Mouse (Mus musculus): Measurements from ENCODE around the gene Krt20. TPM values are rescaled to one million over a fixed set of nuclear protein-coding genes. Genes with fewer than 3 reads are reported as not detected.

Gene Krt20
- polyA plus RNA-seq, 1 experiment = not detected

- no peak for TF ChIP-seq CEBPB (IDR thresholded peaks at IDR 0.05; ENCODE audit: insufficient read depth, poor library complexity, severe bottlenecking)
- TF ChIP-seq E2F4 (IDR thresholded peaks at IDR 0.05; ENCODE audit: insufficient read depth) = no peak
- no peaks in the 10 kb centered on the region for H3K79me2 ChIP-seq (ENCODE audit: control insufficient read depth, insufficient read depth)
- no peak overlapping the region for H3ac ChIP-seq (ENCODE audit: control insufficient read depth, insufficient read length)
- H3K27me3 ChIP-seq (ENCODE audit: control insufficient read depth, insufficient read depth, insufficient read length) = no peaks in the 10 kb centered on the region
- no peak overlapping the region for H3K4me2 ChIP-seq (ENCODE audit: low read depth)
- H3K36me3 ChIP-seq (ENCODE audit: control insufficient read depth, insufficient read depth) = no peaks in the 10 kb centered on the region
- H3K4me3 ChIP-seq = no peak overlapping the region
Measured at GRCm38 (mm10) chr11:99461736-99462135, 23.8 kb upstream of the Krt20 start.

GRCm38 (mm10) chr11:99458887-99459286, 20.9 kb upstream of the Krt20 start:
- Histone ChIP-seq H3K4me2 (ENCODE audit: low read depth) (no peak overlapping the region), H3K27me3 (ENCODE audit: control insufficient read depth, insufficient read depth, insufficient read length) (no peaks in the 10 kb centered on the region), H3K36me3 (ENCODE audit: control insufficient read depth, insufficient read depth) (no peaks in the 10 kb centered on the region), H3K4me3 (no peak overlapping the region), H3K79me2 (ENCODE audit: control insufficient read depth, insufficient read depth) (no peaks in the 10 kb centered on the region), H3ac (ENCODE audit: control insufficient read depth, insufficient read length) (no peak overlapping the region)
- TF ChIP-seq E2F4 (IDR thresholded peaks at IDR 0.05; ENCODE audit: insufficient read depth) (no peak), REST (IDR thresholded peaks at IDR 0.05; ENCODE audit: insufficient read depth, insufficient read length) (no peak), CEBPB (IDR thresholded peaks at IDR 0.05; ENCODE audit: insufficient read depth, poor library complexity, severe bottlenecking) (no peak)

GRCm38 (mm10) chr11:99454759-99455158, 16.8 kb upstream of the Krt20 start:
- TF ChIP-seq POLR2A (IDR thresholded peaks at IDR 0.05; ENCODE audit: insufficient read length, low read depth) (no peak), MAX (IDR thresholded peaks at IDR 0.05; ENCODE audit: low read depth) (no peak), TCF12 (IDR thresholded peaks at IDR 0.05; ENCODE audit: insufficient read depth, poor library complexity, severe bottlenecking) (no peak), POLR2AphosphoS2 (IDR thresholded peaks at IDR 0.05; ENCODE audit: insufficient read length, low read depth) (no peak), REST (IDR thresholded peaks at IDR 0.05; ENCODE audit: insufficient read depth, insufficient read length) (no peak), TCF3 (IDR thresholded peaks at IDR 0.05; ENCODE audit: insufficient read length, low read depth) (no peak), MYOD1 (IDR thresholded peaks at IDR 0.05; ENCODE audit: control insufficient read depth in 1 of 3, insufficient read length in 2 of 3, low read depth in 2 of 3) (no peak), USF1 (IDR thresholded peaks at IDR 0.05; ENCODE audit: low read depth) (no peak), SRF (IDR thresholded peaks at IDR 0.05; ENCODE audit: control insufficient read depth, insufficient read length, low read depth) (no peak), E2F4 (IDR thresholded peaks at IDR 0.05; ENCODE audit: insufficient read depth) (no peak), MYOG (IDR thresholded peaks at IDR 0.05; ENCODE audit: control insufficient read depth in 1 of 3, insufficient read depth in 1 of 3, insufficient read length in 2 of 3, low read depth in 2 of 3) (no peak), CEBPB (IDR thresholded peaks at IDR 0.05; ENCODE audit: insufficient read depth, poor library complexity, severe bottlenecking) (no peak)
- Histone ChIP-seq H3K4me2 (ENCODE audit: low read depth) (no peak overlapping the region), H3K79me2 (ENCODE audit: control insufficient read depth, insufficient read depth) (no peaks in the 10 kb centered on the region), H3K36me3 (ENCODE audit: control insufficient read depth, insufficient read depth) (no peaks in the 10 kb centered on the region), H3K27me3 (ENCODE audit: control insufficient read depth, insufficient read depth, insufficient read length) (peaks cover 6% of the 10 kb centered on the region), H3K4me3 (no peak overlapping the region), H3ac (ENCODE audit: control insufficient read depth, insufficient read length) (no peak overlapping the region)

GRCm38 (mm10) chr11:99454044-99454443, 16.1 kb upstream of the Krt20 start:
- Histone ChIP-seq H3K79me2 (ENCODE audit: control insufficient read depth, insufficient read depth) (no peaks in the 10 kb centered on the region), H3K4me2 (ENCODE audit: low read depth) (no peak overlapping the region)

GRCm38 (mm10) chr11:99448769-99449168, 10.8 kb upstream of the Krt20 start:
- H3K4me3 ChIP-seq = no peak overlapping the region
- no peak overlapping the region for H3ac ChIP-seq (ENCODE audit: control insufficient read depth, insufficient read length)
- H3K79me2 ChIP-seq (ENCODE audit: control insufficient read depth, insufficient read depth) = no peaks in the 10 kb centered on the region
- no peaks in the 10 kb centered on the region for H3K36me3 ChIP-seq (ENCODE audit: control insufficient read depth, insufficient read depth)
- no peak for TF ChIP-seq MYOG (IDR thresholded peaks at IDR 0.05; ENCODE audit: control insufficient read depth in 1 of 3, insufficient read depth in 1 of 3, insufficient read length in 2 of 3, low read depth in 2 of 3)
- peaks cover 19% of the 10 kb centered on the region for H3K27me3 ChIP-seq (ENCODE audit: control insufficient read depth, insufficient read depth, insufficient read length)
- H3K4me2 ChIP-seq (ENCODE audit: low read depth) = no peak overlapping the region

More at GRCm38 (mm10) chr11:99454044-99454443, 16.1 kb upstream of the Krt20 start:
- no peaks in the 10 kb centered on the region for H3K36me3 ChIP-seq (ENCODE audit: control insufficient read depth, insufficient read depth)
- no peak for TF ChIP-seq REST (IDR thresholded peaks at IDR 0.05; ENCODE audit: insufficient read depth, insufficient read length)
- no peak for TF ChIP-seq CEBPB (IDR thresholded peaks at IDR 0.05; ENCODE audit: insufficient read depth, poor library complexity, severe bottlenecking)
- no peak for TF ChIP-seq POLR2AphosphoS2 (IDR thresholded peaks at IDR 0.05; ENCODE audit: insufficient read length, low read depth)
- no peak for TF ChIP-seq TCF12 (IDR thresholded peaks at IDR 0.05; ENCODE audit: insufficient read depth, poor library complexity, severe bottlenecking)
- TF ChIP-seq USF1 (IDR thresholded peaks at IDR 0.05; ENCODE audit: low read depth) = no peak
- no peak for TF ChIP-seq SRF (IDR thresholded peaks at IDR 0.05; ENCODE audit: control insufficient read depth, insufficient read length, low read depth)
- no peak for TF ChIP-seq MYOG (IDR thresholded peaks at IDR 0.05; ENCODE audit: control insufficient read depth in 1 of 3, insufficient read depth in 1 of 3, insufficient read length in 2 of 3, low read depth in 2 of 3)
- no peak for TF ChIP-seq MYOD1 (IDR thresholded peaks at IDR 0.05; ENCODE audit: control insufficient read depth in 1 of 3, insufficient read length in 2 of 3, low read depth in 2 of 3)
- no peak for TF ChIP-seq MAX (IDR thresholded peaks at IDR 0.05; ENCODE audit: low read depth)
- TF ChIP-seq POLR2A (IDR thresholded peaks at IDR 0.05; ENCODE audit: insufficient read length, low read depth) = no peak
- H3K27me3 ChIP-seq (ENCODE audit: control insufficient read depth, insufficient read depth, insufficient read length) = peaks cover 9% of the 10 kb centered on the region
- no peak overlapping the region for H3ac ChIP-seq (ENCODE audit: control insufficient read depth, insufficient read length)
- H3K4me3 ChIP-seq = no peak overlapping the region

- no peak overlapping the region for H3K4me3 ChIP-seq
- H3K4me2 ChIP-seq (ENCODE audit: low read depth) = no peak overlapping the region
- no peaks in the 10 kb centered on the region for H3K36me3 ChIP-seq (ENCODE audit: control insufficient read depth, insufficient read depth)
- TF ChIP-seq POLR2A (IDR thresholded peaks at IDR 0.05; ENCODE audit: insufficient read length, low read depth) (no peak), MYOD1 (IDR thresholded peaks at IDR 0.05; ENCODE audit: control insufficient read depth in 1 of 3, insufficient read length in 2 of 3, low read depth in 2 of 3) (no peak), TCF12 (IDR thresholded peaks at IDR 0.05; ENCODE audit: insufficient read depth, poor library complexity, severe bottlenecking) (no peak), CEBPB (IDR thresholded peaks at IDR 0.05; ENCODE audit: insufficient read depth, poor library complexity, severe bottlenecking) (no peak), USF1 (IDR thresholded peaks at IDR 0.05; ENCODE audit: low read depth) (no peak)
- no peaks in the 10 kb centered on the region for H3K79me2 ChIP-seq (ENCODE audit: control insufficient read depth, insufficient read depth)
- H3ac ChIP-seq (ENCODE audit: control insufficient read depth, insufficient read length) = no peak overlapping the region
- peaks cover 12% of the 10 kb centered on the region for H3K27me3 ChIP-seq (ENCODE audit: control insufficient read depth, insufficient read depth, insufficient read length)
Measured at GRCm38 (mm10) chr11:99441220-99441619, 3.3 kb upstream of the Krt20 start.

Measured in myocyte (in vitro differentiated cells).